Mouse (Mus musculus) heart, adult 2 months (tissue): ENCODE data around the gene Il21r. TPM values are rescaled to one million over a fixed set of nuclear protein-coding genes. Genes with fewer than 3 reads are reported as not detected.

Experiments
- DNase-seq, 2 experiments: peaks; one replicate each; pipeline ENCODE4 v3.0.0; 2021
- H3K27ac ChIP-seq: fragments of 200-600 bp; 2 replicates; pipeline ENCODE4 v1.8.1; 2022
- H3K27me3 ChIP-seq: fragments of 200-500 bp; 2 replicates; pipeline ENCODE4 v1.6.1; 2012; ENCODE audit warnings: mild to moderate bottlenecking, low read length, inconsistent platforms, mixed read lengths; ENCODE audit not compliant: control insufficient read depth, insufficient read depth
- H3K36me3 ChIP-seq: fragments of 200-500 bp; 2 replicates; pipeline ENCODE4 v1.6.1; 2012; ENCODE audit warnings: low read length, inconsistent platforms; ENCODE audit not compliant: control insufficient read depth, insufficient read depth
- H3K4me1 ChIP-seq: fragments of 200-500 bp; 2 replicates; pipeline ENCODE4 v1.6.1; 2011; ENCODE audit warnings: low read length; ENCODE audit not compliant: control insufficient read depth, insufficient read depth
- H3K4me3 ChIP-seq: fragments of 200-600 bp; 2 replicates; pipeline ENCODE4 v1.8.1; 2022
- H3K79me2 ChIP-seq: fragments of 200-500 bp; replicated peaks from 2 replicates; pipeline ENCODE4 v1.6.1; 2012; ENCODE audit warnings: mild to moderate bottlenecking, inconsistent platforms, low read length, moderate library complexity, mixed read lengths; ENCODE audit not compliant: control insufficient read depth, insufficient read depth
- H3K9ac ChIP-seq: fragments of 200-500 bp; 2 replicates; pipeline ENCODE4 v1.6.1; 2012; ENCODE audit warnings: low read depth, mild to moderate bottlenecking, control low read depth, inconsistent platforms, low read length, mixed read lengths
- CTCF ChIP-seq: fragments of 200-600 bp; IDR thresholded peaks from 2 replicates; pipeline ENCODE4 v1.8.1; 2022; ENCODE audit warnings: antibody characterized with exemption, mild to moderate bottlenecking, moderate library complexity
- EP300 ChIP-seq: fragments of 200-500 bp; IDR thresholded peaks from 2 replicates; pipeline ENCODE4 v1.6.1; 2011; ENCODE audit warnings: low read depth, low read length, control low read depth; ENCODE audit not compliant: insufficient read depth
- POLR2A ChIP-seq: fragments of 200-500 bp; IDR thresholded peaks from 2 replicates; pipeline ENCODE4 v1.6.1; 2011; ENCODE audit warnings: mild to moderate bottlenecking, low read depth, low read length, control low read depth; ENCODE audit not compliant: insufficient read depth
- WGBS: fragments of 180-500 bp; shearing (Covaris S2); methylation state at CpG from one replicate; pipeline ENCODE4 v1.1.7; 2018; 5-methylcytosine and 5-hydroxymethylcytosine counted together
- intact Hi-C: fragments of 180-260 bp; cut with DNase I; formaldehyde crosslinking; loops from one replicate; pipeline ENCODE4 v1.15.1; 2025
- polyA plus RNA-seq: library from polyadenylated mRNA; depleted of rRNA; stranded (reverse); fragments of >200 nt; gene quantifications from 2 replicates; pipeline ENCODE4 v1.2.3, GENCODE M21; 2012
- total RNA-seq, 2 experiments: library from RNA; stranded (reverse); gene quantifications; 2 replicates each; pipeline ENCODE4 v1.2.3; 2021

Il21r gene
- total and polyA plus RNA-seq, 3 experiments, result 0.48 to 2.3 (median 0.60) TPM

- no peak overlapping the region for H3K4me3 ChIP-seq
- 88% methylated on average over 1 of the region's 1 CpGs for WGBS
- TF ChIP-seq POLR2A (no peak), EP300 (no peak), CTCF (no peak)
- no peaks in the 10 kb centered on the region for H3K36me3 ChIP-seq
- no peaks in the 10 kb centered on the region for H3K27me3 ChIP-seq
- no peak for DNase-seq
- peak overlapping the region; percentile 82; the same call in 1 of the 2 replicates for H3K27ac ChIP-seq
- H3K4me1 ChIP-seq, result peaks cover 8% of the 10 kb centered on the region
- no peak overlapping the region; the same call in 1 of the 2 replicates for H3K9ac ChIP-seq
- no peaks in the 10 kb centered on the region for H3K79me2 ChIP-seq
- intact Hi-C loops, result loop anchor here (5.0 kb wide), 1 partner anchor 57 kb away; no protein-coding TSS in a partner anchor
These were observed 23.0 kb upstream of the Il21r start for GRCm38 (mm10) chr7:125580220-125580549.

- TF ChIP-seq CTCF (no peak), EP300 (no peak), POLR2A (no peak)
- DNase-seq, result no peak
- H3K36me3 ChIP-seq, result no peaks in the 10 kb centered on the region
- intact Hi-C loops, result loop anchor here (1.0 to 5.0 kb wide), 4 partner anchors 28 to 108 kb away; partner anchors contain the start of gene Il4ra
- peak overlapping the region; percentile 71 for H3K9ac ChIP-seq
- peaks cover 8% of the 10 kb centered on the region for H3K4me1 ChIP-seq
- peak overlapping the region; percentile 82 for H3K27ac ChIP-seq
- no peaks in the 10 kb centered on the region for H3K79me2 ChIP-seq
- peak overlapping the region; percentile 51 for H3K4me3 ChIP-seq
- WGBS, result 9% methylated on average over 16 of the region's 16 CpGs
- H3K27me3 ChIP-seq, result no peaks in the 10 kb centered on the region
These were observed 22.5 kb upstream of the Il21r start for GRCm38 (mm10) chr7:125580625-125581316.

- TF ChIP-seq CTCF, result no peak; the same call in 1 of the 2 replicates
- peak; percentile 88 for TF ChIP-seq EP300
- no peak for TF ChIP-seq POLR2A
- H3K4me1 ChIP-seq, result peaks cover 8% of the 10 kb centered on the region
- DNase-seq, result peak; percentile 89 to 93
- no peaks in the 10 kb centered on the region for H3K79me2 ChIP-seq
- H3K36me3 ChIP-seq, result no peaks in the 10 kb centered on the region
- peak overlapping the region; percentile 82 for H3K27ac ChIP-seq
- intact Hi-C loops, result loop anchor here (1.0 to 5.0 kb wide), 4 partner anchors 29 to 109 kb away; partner anchors contain the start of gene Il4ra
- peak overlapping the region; percentile 71 for H3K9ac ChIP-seq
- WGBS, result 2% methylated on average over 21 of the region's 21 CpGs
- H3K4me3 ChIP-seq, result peak overlapping the region; percentile 51
- H3K27me3 ChIP-seq, result no peaks in the 10 kb centered on the region
These were observed 21.9 kb upstream of the Il21r start for GRCm38 (mm10) chr7:125581317-125581672.

- no peak overlapping the region for H3K27ac ChIP-seq
- intact Hi-C loops, result loop anchor here (5.0 kb wide), 1 partner anchor 54 kb away; no protein-coding TSS in a partner anchor
- TF ChIP-seq POLR2A, result no peak
- no peak for TF ChIP-seq EP300
- no peak for TF ChIP-seq CTCF
- DNase-seq, result no peak
- H3K4me3 ChIP-seq, result no peak overlapping the region
- no peaks in the 10 kb centered on the region for H3K27me3 ChIP-seq
- no peaks in the 10 kb centered on the region for H3K79me2 ChIP-seq
- peaks cover 6% of the 10 kb centered on the region for H3K4me1 ChIP-seq
- no peaks in the 10 kb centered on the region for H3K36me3 ChIP-seq
- 66% methylated on average over 6 of the region's 6 CpGs for WGBS
- no peak overlapping the region for H3K9ac ChIP-seq
These were observed 19.8 kb upstream of the Il21r start for GRCm38 (mm10) chr7:125583325-125584004.

- H3K27ac ChIP-seq, result no peak overlapping the region
- no peak overlapping the region for H3K9ac ChIP-seq
- no peaks in the 10 kb centered on the region for H3K27me3 ChIP-seq
- no peak for DNase-seq
- 79% methylated on average over 5 of the region's 5 CpGs for WGBS
- H3K4me1 ChIP-seq, result peaks cover 6% of the 10 kb centered on the region
- H3K79me2 ChIP-seq, result no peaks in the 10 kb centered on the region
- TF ChIP-seq POLR2A (no peak), CTCF (no peak), EP300 (no peak)
- no peak overlapping the region for H3K4me3 ChIP-seq
- H3K36me3 ChIP-seq, result no peaks in the 10 kb centered on the region
- intact Hi-C loops, result loop anchor here (5.0 kb wide), 1 partner anchor 53 kb away; no protein-coding TSS in a partner anchor
These were observed 19.2 kb upstream of the Il21r start for GRCm38 (mm10) chr7:125584005-125584369.

- H3K4me3 ChIP-seq, result no peak overlapping the region
- no peak overlapping the region for H3K9ac ChIP-seq
- no peak for TF ChIP-seq CTCF
- H3K79me2 ChIP-seq, result no peaks in the 10 kb centered on the region
- 97% methylated on average over 23 of the region's 23 CpGs for WGBS
- no peaks in the 10 kb centered on the region for H3K36me3 ChIP-seq
- DNase-seq, result no peak
- no peaks in the 10 kb centered on the region for H3K4me1 ChIP-seq
- no peak overlapping the region for H3K27ac ChIP-seq
- intact Hi-C loops, result no loop called here
- no peaks in the 10 kb centered on the region for H3K27me3 ChIP-seq
These were observed 16.9 kb upstream of the Il21r start for GRCm38 (mm10) chr7:125586355-125586754.
